In the genomic region with DNA sequence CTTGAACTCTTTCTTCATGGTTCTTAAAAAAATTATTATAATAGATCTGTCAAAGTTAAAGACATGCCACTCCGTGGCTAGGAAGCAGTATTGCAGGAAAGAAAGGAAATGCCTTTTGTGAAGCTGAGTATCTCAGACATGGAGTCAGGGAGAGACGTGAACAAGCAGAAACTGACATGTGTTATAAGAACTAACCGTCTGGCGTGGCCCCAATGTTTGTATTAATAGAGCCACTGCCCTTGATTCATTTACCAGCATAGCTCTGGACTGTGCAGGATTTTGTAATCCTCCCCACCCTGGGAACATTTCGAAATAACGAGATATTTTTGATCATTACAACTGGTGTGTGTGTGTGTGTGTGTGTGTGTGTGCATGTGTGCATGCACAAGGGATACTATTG, we compare ENCODE assay signal across 10 mouse cellular contexts. TPM values are rescaled to one million over a fixed set of nuclear protein-coding genes. Genes with fewer than 3 reads are reported as not detected.
DNase-seq lines count a peak whose midpoint lies in the region; ATAC-seq and TF ChIP-seq lines count a peak whose summit lies in the region.
"Had no signal": no experiment of that assay in that cellular context is flagged by ENCODE, and none has a peak within 500 bp of the region (broad histone marks: within the 10 kb centered on the region; RNA-seq: fewer than 3 reads in every experiment).

No protein-coding gene starts in this region.

- no peak overlapping the region for H3K4me3 ChIP-seq in heart, postnatal 0 days (ENCODE audit: low read depth, low read length)
- H3K4me3 ChIP-seq in stomach, embryonic 16.5 days (replicated peaks; ENCODE audit: low read length): no peak overlapping the region
- no peak overlapping the region for H3K4me3 ChIP-seq in neural tube, embryonic 15.5 days (replicated peaks)
- H3K4me3 ChIP-seq: liver, embryonic 15.5 days had no signal

- peak; percentile 84 for DNase-seq in gastrocnemius, adult 18-20 months (ENCODE audit: low spot score)
- DNase-seq in gastrocnemius, postnatal 4 days (ENCODE audit: low spot score in 2 of 2): no peak
- DNase-seq in ovary, adult 18-20 months (ENCODE audit: low spot score): peak; percentile 37
- no peak for DNase-seq in ovary, postnatal 10 days (ENCODE audit: low spot score)
- peak; percentile 50 for DNase-seq in heart, postnatal 0 days (ENCODE audit: low spot score)
- no peak for DNase-seq in layer of hippocampus, postnatal 14 days (ENCODE audit: low spot score in 2 of 2)
- DNase-seq: thymus, postnatal 36 days had no signal

- no peak for ATAC-seq in heart, postnatal 0 days (ENCODE audit: insufficient read depth, low read depth)
- ATAC-seq in stomach, embryonic 16.5 days (ENCODE audit: insufficient read depth, low FRiP score): peak; percentile 26; the same call in 1 of the 2 replicates
- ATAC-seq in neural tube, embryonic 15.5 days (ENCODE audit: low FRiP score): no peak

- TF ChIP-seq EP300 in heart, postnatal 0 days (IDR thresholded peaks at IDR 0.05; ENCODE audit: low read depth): no peak

- H3K27me3 ChIP-seq in heart, postnatal 0 days (ENCODE audit: control insufficient read depth, insufficient read depth, low read length): no peaks in the 10 kb centered on the region
- no peaks in the 10 kb centered on the region for H3K27me3 ChIP-seq in stomach, embryonic 16.5 days (ENCODE audit: control insufficient read depth, insufficient read depth, low read length)
- no peaks in the 10 kb centered on the region for H3K27me3 ChIP-seq in neural tube, embryonic 15.5 days (replicated peaks)
- H3K27me3 ChIP-seq: liver, embryonic 15.5 days had no signal

- no peak for TF ChIP-seq CTCF in heart, postnatal 0 days (IDR thresholded peaks at IDR 0.05; ENCODE audit: low read depth)

- no peak overlapping the region for H3K27ac ChIP-seq in heart, postnatal 0 days (ENCODE audit: low read depth)
- 0 out of 2 replicates have a peak overlapping the region, but pooled peaks have one; percentile 4 for H3K27ac ChIP-seq in stomach, embryonic 16.5 days (ENCODE audit: low read length)
- no peak overlapping the region for H3K27ac ChIP-seq in neural tube, embryonic 15.5 days (replicated peaks)
- H3K27ac ChIP-seq: liver, embryonic 15.5 days had no signal

- H3K4me1 ChIP-seq in heart, postnatal 0 days (ENCODE audit: control insufficient read depth, insufficient read depth): no peaks in the 10 kb centered on the region; the same call in 1 of the 2 replicates
- peaks cover 9% of the 10 kb centered on the region for H3K4me1 ChIP-seq in stomach, embryonic 16.5 days (ENCODE audit: control insufficient read depth, insufficient read depth, low read length)
- peaks cover 6% of the 10 kb centered on the region for H3K4me1 ChIP-seq in neural tube, embryonic 15.5 days

- no peaks in the 10 kb centered on the region for H3K9me3 ChIP-seq in heart, postnatal 0 days (replicated peaks; ENCODE audit: control insufficient read depth, low read length)
- H3K9me3 ChIP-seq in stomach, embryonic 16.5 days (replicated peaks; ENCODE audit: control insufficient read depth, low read length): no peaks in the 10 kb centered on the region
- no peaks in the 10 kb centered on the region for H3K9me3 ChIP-seq in neural tube, embryonic 15.5 days (replicated peaks)
- H3K9me3 ChIP-seq: liver, embryonic 15.5 days had no signal

- WGBS in heart, postnatal 0 days: 38% methylated on average over 6 of the region's 6 CpGs
- 25% methylated on average over 6 of the region's 6 CpGs for whole genome bisulfite sequencing in stomach, embryonic 16.5 days
- WGBS in neural tube, embryonic 15.5 days: 76% methylated on average over 6 of the region's 6 CpGs

- H3K9ac ChIP-seq in heart, postnatal 0 days (replicated peaks; ENCODE audit: low read depth, low read length): no peak overlapping the region
- H3K9ac ChIP-seq in stomach, embryonic 16.5 days (ENCODE audit: low read length): no peak overlapping the region
- no peak overlapping the region for H3K9ac ChIP-seq in neural tube, embryonic 15.5 days (replicated peaks)
- H3K9ac ChIP-seq: liver, embryonic 15.5 days had no signal

- H3K4me2 ChIP-seq in heart, postnatal 0 days (ENCODE audit: low read depth, low read length): no peak overlapping the region
- no peak overlapping the region for H3K4me2 ChIP-seq in stomach, embryonic 16.5 days (ENCODE audit: low read depth, low read length)
- H3K4me2 ChIP-seq in neural tube, embryonic 15.5 days: no peak overlapping the region
- H3K4me2 ChIP-seq: liver, embryonic 15.5 days had no signal

- no peaks in the 10 kb centered on the region for H3K36me3 ChIP-seq in heart, postnatal 0 days (replicated peaks; ENCODE audit: control insufficient read depth, insufficient read depth, low read length)
- H3K36me3 ChIP-seq in stomach, embryonic 16.5 days (ENCODE audit: control insufficient read depth, insufficient read depth, low read length): no peaks in the 10 kb centered on the region
- no peaks in the 10 kb centered on the region for H3K36me3 ChIP-seq in neural tube, embryonic 15.5 days
- H3K36me3 ChIP-seq: liver, embryonic 15.5 days had no signal

RNA-seq across cellular contexts. Expression of a gene that starts 2.1 kb away (rescaled TPM):
- 10 to 100 TPM; 55.7 to 57.2 TPM for total RNA-seq in gastrocnemius, adult 18-20 months (2021)
- 10 to 100 TPM; 62.1 to 68.8 TPM for total RNA-seq in gastrocnemius, postnatal 4 days (2021)
- total RNA-seq in heart, postnatal 0 days (2014; rRNA removed; ENCODE audit: low replicate concordance): 2.0 and 2.7 TPM in 2 replicates
- polyA plus RNA-seq in heart, postnatal 0 days (2015; fragmentation: Nextera tagmentation; extraction: Ambion mirVana): 10.3 and 10.4 TPM in 2 replicates
- 10.7 and 13.8 TPM in 2 replicates for polyA plus RNA-seq in stomach, embryonic 16.5 days (2015; fragmentation: Nextera tagmentation; extraction: Ambion mirVana)
- 7.2 and 7.4 TPM in 2 replicates for polyA plus RNA-seq in neural tube, embryonic 15.5 days (2015; fragmentation: Nextera tagmentation; extraction: Ambion mirVana)
- total RNA-seq in layer of hippocampus, postnatal 14 days (2021): 10 to 100 TPM; 15.2 to 15.5 TPM

RNA-seq across cellular contexts. Expression of a gene that starts 44.2 kb away (rescaled TPM):
- total RNA-seq in gastrocnemius, adult 18-20 months (2021): under 1 TPM; 0.50 to 0.53 TPM
- total RNA-seq in gastrocnemius, postnatal 4 days (2021): 1 to 10 TPM; 1.0 to 1.3 TPM
- total RNA-seq in heart, postnatal 0 days (2014; rRNA removed; ENCODE audit: low replicate concordance): 0.12 TPM in 1 of 2 replicates, not detected in the other
- polyA plus RNA-seq in heart, postnatal 0 days (2015; fragmentation: Nextera tagmentation; extraction: Ambion mirVana): 0.04 TPM in 1 of 2 replicates, not detected in the other
- polyA plus RNA-seq in stomach, embryonic 16.5 days (2015; fragmentation: Nextera tagmentation; extraction: Ambion mirVana): 0.12 TPM in 1 of 2 replicates, not detected in the other
- polyA plus RNA-seq in neural tube, embryonic 15.5 days (2015; fragmentation: Nextera tagmentation; extraction: Ambion mirVana): 0.11 and 0.17 TPM in 2 replicates
- total RNA-seq in layer of hippocampus, postnatal 14 days (2021): not detected
- polyA plus RNA-seq: liver, embryonic 15.5 days had no signal

Comparison
In these comparisons a context has a peak if more than half of its experiments do, and no peak if none do; other contexts are left out.
1. DNase-seq: peak in gastrocnemius, adult 18-20 months (single experiment), ovary, adult 18-20 months (single experiment) and heart, postnatal 0 days (single experiment); none in gastrocnemius, postnatal 4 days (0 of 2), ovary, postnatal 10 days (single experiment) and layer of hippocampus, postnatal 14 days (0 of 2).